Mouse (Mus musculus) CH12.LX (cell line): Measurements from ENCODE around the gene Them7.

Experiments used
- BHLHE40 ChIP-seq: IDR thresholded peaks from 2 replicates; pipeline ENCODE4 v1.6.1; 2011; ENCODE audit warnings: mild to moderate bottlenecking, low read depth, low read length, improper control_type of control experiment
- GABPA ChIP-seq: IDR thresholded peaks from 2 replicates; pipeline ENCODE4 v1.6.1; 2012; ENCODE audit warnings: low read depth, low read length, improper control_type of control experiment, inconsistent platforms; ENCODE audit not compliant: insufficient replicate concordance
- MAX ChIP-seq: IDR thresholded peaks from 2 replicates; pipeline ENCODE4 v1.6.1; 2011; ENCODE audit warnings: low read length, improper control_type of control experiment
- RAD21 ChIP-seq: IDR thresholded peaks from 2 replicates; pipeline ENCODE4 v1.6.1; 2011; ENCODE audit warnings: low read depth, mild to moderate bottlenecking, low read length, improper control_type of control experiment, moderate library complexity
- ZC3H11A ChIP-seq: IDR thresholded peaks from 2 replicates; pipeline ENCODE4 v1.6.1; 2012; ENCODE audit warnings: low read depth, mild to moderate bottlenecking, inconsistent platforms, low read length, improper control_type of control experiment

DNA sequence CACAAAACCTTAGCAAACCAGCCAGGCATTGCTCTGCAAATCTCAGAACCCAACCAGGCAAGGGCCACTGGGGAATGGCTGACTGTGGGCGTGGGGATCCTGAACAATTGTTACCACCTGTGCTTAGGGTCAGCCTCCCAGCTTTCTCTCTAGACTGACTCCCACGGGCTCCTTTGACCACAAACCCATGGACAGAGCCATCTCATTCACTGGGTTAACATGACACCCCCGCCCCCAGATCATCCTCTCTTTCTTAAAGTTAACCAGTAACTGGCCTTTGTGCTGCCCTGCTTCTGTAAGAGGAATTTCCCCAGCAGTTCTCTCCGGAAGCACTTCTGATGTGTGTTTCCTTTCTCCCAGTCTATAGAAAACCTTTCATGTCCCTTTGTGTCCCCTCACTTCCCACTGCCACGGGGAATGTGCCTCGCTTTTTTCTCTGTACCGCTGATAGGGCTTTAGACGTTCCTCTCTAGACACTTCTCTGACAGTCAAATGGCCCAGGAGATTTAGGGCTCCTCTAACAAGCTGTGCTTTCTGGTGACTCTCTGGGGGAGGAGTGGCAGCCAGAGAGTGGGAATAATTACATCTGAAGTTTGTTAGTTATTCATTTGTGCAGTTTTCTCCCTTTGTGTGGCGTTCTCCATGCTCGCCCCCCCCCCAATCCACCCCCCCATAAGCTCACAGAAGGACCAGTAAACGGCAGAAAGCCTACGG, 112.4 kb downstream of the Them7 start:
- TF ChIP-seq GABPA (no peak), BHLHE40 (no peak), ZC3H11A (no peak), RAD21 (no peak), MAX (no peak)
